Mouse (Mus musculus) right cerebral cortex, postnatal 25 days (tissue): Measurements from ENCODE around the gene Clec2g.
"Not testable (repeated sequence)": the region's sequence is repeated elsewhere in the genome, so short reads cannot be mapped to it uniquely, and the experiment has no call there.

Source experiments
- DNase-seq: peaks from one replicate; pipeline ENCODE4 v3.0.0; 2022

Clec2g gene

GRCm38 (mm10) chr6:128972156-128972555 is 38.0 kb downstream of the Clec2g start:
- no peak for DNase-seq

- no peak for DNase-seq
Measured at GRCm38 (mm10) chr6:128972687-128973438, 38.7 kb downstream of the Clec2g start.

- DNase-seq = no peak
Measured at GRCm38 (mm10) chr6:128973439-128973697, 39.2 kb downstream of the Clec2g start.

GRCm38 (mm10) chr6:128974850-128975249 is 40.7 kb downstream of the Clec2g start:
- not testable (repeated sequence) for DNase-seq

GRCm38 (mm10) chr6:128976194-128976593 is 42.0 kb downstream of the Clec2g start:
- no peak for DNase-seq

DNA sequence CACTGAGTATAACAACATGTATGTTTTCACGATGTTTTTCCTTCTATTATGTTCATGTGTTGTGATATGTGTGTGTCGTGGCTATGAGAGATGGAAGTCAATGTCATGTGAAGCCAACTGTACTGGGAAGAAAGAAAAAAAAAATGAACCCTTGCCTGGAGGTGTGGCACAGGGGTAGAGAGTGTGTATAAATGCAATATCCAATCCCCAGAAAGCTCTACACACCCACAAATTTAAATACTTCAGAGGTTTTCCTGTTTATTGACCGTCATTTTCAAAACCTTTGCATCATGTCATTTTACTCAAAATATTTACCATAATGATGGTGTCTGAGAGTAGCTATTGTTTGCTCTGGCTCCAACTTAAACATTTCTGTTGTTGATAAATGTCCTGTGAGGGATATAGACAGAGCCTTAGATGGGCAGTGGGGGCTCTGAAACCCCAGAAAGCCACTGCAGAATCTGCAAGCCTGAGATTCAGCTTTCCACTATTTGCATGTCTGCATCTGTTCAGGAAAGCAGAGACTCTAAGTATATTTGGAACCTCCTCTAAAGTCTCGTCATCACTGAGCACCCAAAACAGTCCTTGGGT is 47.9 kb downstream of the Clec2g start:
- DNase-seq = not testable (repeated sequence)

DNA sequence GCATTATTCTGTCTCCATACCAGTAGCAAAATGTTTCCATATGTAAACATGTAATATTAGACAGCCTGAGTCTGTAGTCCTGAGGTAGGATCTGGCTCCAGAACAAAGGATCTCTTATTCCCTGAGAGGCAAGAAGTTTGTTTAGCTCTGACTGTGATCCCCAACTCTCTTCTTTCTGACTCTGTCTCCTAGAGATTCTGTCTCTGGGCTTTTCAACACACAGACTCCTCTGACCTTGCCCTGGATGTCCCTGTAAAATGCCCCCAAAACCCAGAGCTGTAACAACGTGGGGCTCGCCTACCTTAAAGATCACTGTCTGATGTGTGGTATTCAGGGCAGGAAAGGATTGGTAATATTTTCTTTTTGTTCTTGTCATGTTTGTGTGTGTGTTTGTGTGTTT is 58.2 kb downstream of the Clec2g start:
- DNase-seq = no peak

GRCm38 (mm10) chr6:128992753-128993152 is 58.6 kb downstream of the Clec2g start:
- DNase-seq = no peak

GRCm38 (mm10) chr6:128993221-128993620 is 59.0 kb downstream of the Clec2g start:
- DNase-seq = no peak

- no peak for DNase-seq
Measured at GRCm38 (mm10) chr6:128994336-128994735, 60.2 kb downstream of the Clec2g start.

DNA sequence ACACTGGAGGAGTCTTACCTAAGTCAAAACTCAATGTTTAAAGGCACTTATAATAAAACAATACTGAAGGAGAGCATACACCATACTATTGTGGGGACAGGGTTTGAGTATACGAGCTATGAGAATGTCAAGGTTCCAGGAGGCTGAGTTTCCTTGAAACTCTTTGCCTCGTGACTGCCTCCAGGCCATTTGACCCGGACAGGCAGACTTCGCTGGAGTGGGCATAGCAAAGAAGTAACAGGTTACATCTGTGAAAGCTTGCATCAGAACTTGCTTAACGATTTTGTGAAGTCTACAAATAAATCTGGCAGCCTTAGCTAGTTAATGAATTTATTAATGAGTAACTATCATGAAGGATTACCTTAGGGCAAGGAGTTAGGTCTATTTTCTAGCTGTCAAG is 60.6 kb downstream of the Clec2g start:
- DNase-seq = no peak

DNA sequence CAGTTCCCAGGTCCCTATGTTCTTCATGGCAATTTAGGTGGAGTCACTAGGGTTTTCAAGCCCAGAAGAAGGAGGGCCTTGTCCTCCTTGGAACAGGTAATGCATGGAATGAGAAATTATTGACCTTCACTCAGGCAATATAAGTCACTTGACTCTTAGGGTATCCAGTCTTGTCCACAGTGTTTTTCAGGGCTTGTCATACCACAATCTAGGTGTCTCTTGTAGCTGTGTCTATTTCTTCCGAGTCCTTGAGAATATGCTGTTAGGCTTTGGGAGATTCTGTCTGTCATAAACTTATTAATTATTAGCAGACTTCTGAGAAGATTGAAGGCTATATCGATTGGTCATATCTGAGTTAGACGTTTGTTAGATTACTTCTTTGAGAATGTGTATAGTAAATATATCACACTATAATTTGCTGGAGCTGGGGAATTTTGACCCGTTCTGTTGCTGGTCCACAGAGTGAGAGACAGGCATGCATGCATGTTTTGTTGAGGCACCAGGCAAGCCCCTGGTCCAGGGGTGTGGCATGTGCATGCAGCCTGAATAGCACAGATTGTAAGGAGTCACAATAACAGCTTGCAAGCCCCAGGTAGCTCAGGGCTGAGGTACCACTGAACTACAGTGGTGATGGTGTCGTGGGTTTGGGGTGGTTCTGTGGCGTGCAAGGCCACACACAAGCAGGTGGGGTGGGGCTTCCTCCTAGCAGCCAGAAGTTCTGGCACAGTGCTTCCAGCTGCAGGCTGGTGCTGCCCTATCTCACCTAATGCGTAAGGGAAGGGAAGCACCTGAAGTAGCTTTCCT is 61.3 kb downstream of the Clec2g start:
- no peak for DNase-seq

- DNase-seq = no peak
Measured at GRCm38 (mm10) chr6:128996054-128996767, 62.0 kb downstream of the Clec2g start.

GRCm38 (mm10) chr6:128996768-128997442 is 62.7 kb downstream of the Clec2g start:
- no peak for DNase-seq

- no peak for DNase-seq
Measured at GRCm38 (mm10) chr6:129001392-129001791, 67.2 kb downstream of the Clec2g start.

GRCm38 (mm10) chr6:129008552-129008951 is 74.4 kb downstream of the Clec2g start:
- no peak for DNase-seq

DNA sequence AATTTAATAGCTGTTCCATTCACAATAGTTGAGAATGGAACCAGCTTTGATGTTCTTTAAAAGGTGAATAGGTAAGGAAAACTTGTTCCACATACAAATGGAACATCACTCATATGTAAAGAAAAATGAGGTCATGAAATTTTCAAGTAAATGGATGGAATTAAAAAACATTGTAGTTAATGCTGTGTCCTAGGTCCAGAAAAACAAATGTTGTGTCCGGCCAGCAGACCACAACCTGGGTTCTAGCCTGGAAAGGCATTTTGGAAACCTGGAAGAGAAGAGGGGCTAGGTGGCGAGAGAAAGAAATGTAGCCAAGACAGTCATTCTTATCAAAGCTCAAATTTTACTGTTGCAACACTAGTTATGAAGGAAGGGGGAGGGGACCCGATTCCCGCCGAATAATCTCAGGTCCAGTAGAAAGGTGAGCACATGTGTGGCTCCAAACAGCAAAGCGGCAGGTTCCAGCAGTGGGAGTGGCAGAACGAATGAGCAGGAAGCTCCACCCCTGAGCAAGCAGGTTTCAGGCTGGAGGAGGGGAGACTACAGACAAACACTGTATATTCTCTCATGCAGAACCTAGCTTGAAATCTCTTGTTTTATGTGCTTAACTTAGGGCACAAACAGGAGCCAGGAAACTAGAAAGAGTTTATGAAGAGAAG is 75.8 kb downstream of the Clec2g start:
- not testable (repeated sequence) for DNase-seq

- DNase-seq = no peak
Measured at GRCm38 (mm10) chr6:129010505-129010873, 76.3 kb downstream of the Clec2g start.

DNA sequence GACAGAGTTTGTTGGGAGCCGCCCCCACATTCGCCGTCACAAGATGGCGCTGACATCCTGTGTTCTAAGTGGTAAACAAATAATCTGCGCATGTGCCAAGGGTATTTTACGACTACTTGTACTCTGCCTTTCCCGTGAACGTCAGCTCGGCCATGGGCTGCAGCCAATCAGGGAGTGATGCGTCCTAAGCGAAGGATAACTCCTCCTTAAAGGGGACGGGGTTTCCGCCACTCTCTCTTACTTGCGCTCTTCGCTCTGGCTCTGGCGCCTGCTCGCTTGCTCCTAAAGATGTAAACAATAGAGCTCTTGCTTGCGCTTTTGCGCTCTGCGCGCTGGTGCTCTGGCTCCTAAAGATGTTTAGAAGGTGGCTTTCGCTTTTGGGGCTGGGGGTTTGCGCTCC is 77.8 kb downstream of the Clec2g start:
- DNase-seq = not testable (repeated sequence)

GRCm38 (mm10) chr6:129012966-129013365 is 78.8 kb downstream of the Clec2g start:
- no peak for DNase-seq

DNA sequence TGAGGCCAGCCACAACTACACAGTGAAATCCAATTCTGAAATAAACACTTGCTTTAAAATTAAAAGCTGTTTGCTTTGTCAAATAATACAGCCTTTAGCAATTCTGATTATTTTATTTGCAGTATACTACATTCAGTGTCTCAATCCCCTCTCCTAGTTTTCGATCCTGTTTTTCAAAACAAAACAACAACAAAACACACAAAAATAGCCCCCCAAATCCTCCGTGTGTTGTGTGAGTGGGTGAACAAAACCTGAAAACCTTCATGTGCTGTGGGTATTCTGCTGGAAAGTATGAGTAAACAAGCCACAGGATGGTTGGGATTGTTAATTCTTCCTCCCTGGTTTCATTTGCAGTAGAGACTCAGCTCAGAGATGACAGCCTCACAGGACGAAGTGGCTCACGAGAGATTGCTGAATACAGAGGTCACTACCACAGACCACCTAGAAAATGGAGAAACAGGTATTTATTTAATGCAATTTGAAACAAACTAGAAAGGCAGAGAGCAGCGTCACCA is 79.6 kb downstream of the Clec2g start:
- DNase-seq = no peak

GRCm38 (mm10) chr6:129014399-129014798 is 80.2 kb downstream of the Clec2g start:
- no peak for DNase-seq
